Mouse (Mus musculus): Measurements from ENCODE around the gene Prdm11.

GRCm38 (mm10) chr2:93043449-93044157 is 2.4 kb downstream of the Prdm11 start:
- no peak for TF ChIP-seq POLR2A (IDR thresholded peaks at IDR 0.05; ENCODE audit: low read depth, low read length)
- no peak for TF ChIP-seq NELFE (IDR thresholded peaks at IDR 0.05; ENCODE audit: low read depth, low read length)
- TF ChIP-seq POLR2AphosphoS2 (IDR thresholded peaks at IDR 0.05; ENCODE audit: low read depth, low read length), result no peak
- TF ChIP-seq MAFK (IDR thresholded peaks at IDR 0.05; ENCODE audit: insufficient replicate concordance, low read length), result no peak
- no peak for TF ChIP-seq E2F4 (IDR thresholded peaks at IDR 0.05; ENCODE audit: insufficient replicate concordance, low read depth, low read length)
- no peak for TF ChIP-seq CHD2 (IDR thresholded peaks at IDR 0.05; ENCODE audit: low read length)
- TF ChIP-seq ELF1 (IDR thresholded peaks at IDR 0.05; ENCODE audit: low read depth, low read length), result no peak
- TF ChIP-seq USF1 (IDR thresholded peaks at IDR 0.05; ENCODE audit: low read depth, low read length), result no peak
- TF ChIP-seq ZKSCAN1 (IDR thresholded peaks at IDR 0.05; ENCODE audit: borderline replicate concordance, low read depth, low read length), result no peak
- no peak for TF ChIP-seq ZNF384 (IDR thresholded peaks at IDR 0.05; ENCODE audit: low read depth, low read length)
- TF ChIP-seq RAD21 (IDR thresholded peaks at IDR 0.05; ENCODE audit: low read depth, low read length), result no peak
- no peak for TF ChIP-seq JUN (IDR thresholded peaks at IDR 0.05; ENCODE audit: insufficient read depth, low read depth, low read length)

Data from CH12.LX (cell line).